Mouse (Mus musculus) Patski (cell line): ENCODE results near the gene Abcb5. TPM values are rescaled to one million over a fixed set of nuclear protein-coding genes. Genes with fewer than 3 reads are reported as not detected.
A peak's percentile ranks its signal among the peaks of the same experiment; 100 is the strongest.

Experiments
- ATAC-seq: fragments of 100-300 bp; one replicate; pipeline ENCODE4 v1.8.0; 2021
- CTCF ChIA-PET: fragments of 350-600 bp; sonication (Branson Sonifier 250); formaldehyde crosslinking; loops from one replicate; lab custom pipeline; 2022; ENCODE audit warnings: inconsistent platforms; lab: Charles Lee
- POLR2A ChIA-PET: fragments of 350-600 bp; sonication (Branson Sonifier 250); formaldehyde crosslinking; loops from one replicate; lab custom pipeline; 2022; ENCODE audit warnings: antibody characterized with exemption, inconsistent platforms; lab: Charles Lee
- DNase-seq: peaks from one replicate; pipeline ENCODE4 v3.0.0-alpha.2; 2011; ENCODE audit warnings: low read depth, low spot score
- H3K27me3 ChIP-seq: fragments of 371-371 bp; one replicate; pipeline ENCODE4 v1.5.1; 2021
- CTCF ChIP-seq: fragments of 100-300 bp; IDR thresholded peaks from one replicate; pipeline ENCODE4 v1.5.1; 2021
- in situ Hi-C: fragments of 300-500 bp; cut with MboI; formaldehyde crosslinking; loops from 3 replicates; pipeline ENCODE4 v1.11.1; 2018; ENCODE audit warnings: low pct_unique_long_range_greater_than_20kb, mixed read lengths
- polyA plus RNA-seq: library from polyadenylated mRNA; unstranded; gene quantifications from one replicate; pipeline ENCODE4 v1.2.3, GENCODE M21; 2021

Abcb5 gene
- polyA plus RNA-seq, 1 experiment from 2014 or later, result not detected

DNA sequence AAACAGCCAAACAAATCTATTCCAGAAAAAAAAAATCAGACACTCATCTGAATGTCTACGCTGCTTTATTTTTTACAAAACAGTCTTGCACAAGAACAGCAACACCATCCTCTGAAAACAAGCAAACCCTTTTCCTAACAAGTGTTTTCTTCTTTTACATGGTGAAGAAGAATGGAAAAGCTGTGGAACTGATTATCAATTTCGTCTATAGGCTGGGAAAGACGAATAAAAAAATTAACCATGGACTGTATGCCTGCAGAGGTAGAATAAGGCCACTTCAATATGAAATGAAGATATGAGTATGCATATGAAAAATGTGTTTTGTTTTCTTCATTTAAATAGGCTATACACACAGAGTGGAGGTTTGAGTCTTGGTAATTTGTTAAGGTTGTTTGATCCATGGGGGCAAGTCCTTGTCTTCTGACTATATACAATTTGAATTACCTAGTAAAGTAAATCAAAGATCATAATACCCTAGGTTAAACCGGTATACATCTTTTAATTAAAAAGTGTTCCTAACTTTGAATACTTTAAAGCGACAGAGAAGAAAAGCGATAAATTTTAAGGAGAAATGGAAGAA lies 124.2 kb downstream of the Abcb5 start:
- ATAC-seq, result no peak
- peaks cover 79% of the 10 kb centered on the region for H3K27me3 ChIP-seq
- in situ Hi-C loops, result loop anchor here (25.0 kb wide), 1 partner anchor 530 kb away; the partner anchor contains the start of gene Sp4

DNA sequence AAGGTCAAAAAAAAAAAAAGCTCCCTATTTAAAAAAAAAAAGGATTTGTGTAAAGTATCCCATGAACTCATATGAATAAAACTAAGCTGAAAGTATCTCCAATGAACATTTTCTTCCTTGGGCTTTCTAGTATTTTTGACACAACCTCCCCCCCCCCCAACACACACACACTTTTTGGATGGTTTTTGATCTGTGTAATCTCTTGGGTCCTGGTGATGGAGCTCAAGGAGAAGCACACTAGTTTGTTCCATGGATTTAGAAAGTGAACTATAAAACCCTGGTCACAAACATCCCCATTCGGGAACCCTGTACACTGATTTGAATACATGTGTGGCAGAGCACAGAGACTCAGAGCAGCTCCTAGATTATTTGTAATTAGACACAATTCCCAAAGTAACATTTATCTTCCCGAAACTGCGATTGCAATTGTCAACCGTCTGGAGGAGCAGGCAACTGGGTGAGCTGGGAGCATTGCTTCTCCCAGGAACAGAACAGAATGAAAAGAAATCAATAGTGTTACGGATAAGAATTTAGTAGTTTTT lies 124.8 kb downstream of the Abcb5 start:
- no peak for TF ChIP-seq CTCF
- ATAC-seq (no peak), DNase-seq (no peak)
- POLR2A ChIA-PET, result no interaction called here
- in situ Hi-C loops, result loop anchor here (25.0 kb wide), 1 partner anchor 529 kb away; the partner anchor contains the start of gene Sp4
- peaks cover 75% of the 10 kb centered on the region for H3K27me3 ChIP-seq
- CTCF ChIA-PET, result interaction anchor here (0.9 kb wide), 1 partner anchor 176 kb away, joined by 3 read pairs; no protein-coding TSS in a partner anchor

More for the DNA sequence above, 124.2 kb downstream of the Abcb5 start:
- POLR2A ChIA-PET, result no interaction called here
- CTCF ChIA-PET, result interaction anchor here (0.9 kb wide), 1 partner anchor 177 kb away, joined by 3 read pairs; no protein-coding TSS in a partner anchor
- no peak for TF ChIP-seq CTCF
- DNase-seq, result no peak

GRCm38 (mm10) chr12:118840861-118841260 lies 125.4 kb downstream of the Abcb5 start:
- ChIA-PET CTCF (no interaction called here), POLR2A (interaction anchor here (0.7 kb wide), 1 partner anchor 530 kb away, joined by 4 read pairs; no protein-coding TSS in a partner anchor)
- DNase-seq (no peak), ATAC-seq (no peak)
- peaks cover 75% of the 10 kb centered on the region for H3K27me3 ChIP-seq
- no peak for TF ChIP-seq CTCF
- in situ Hi-C loops, result loop anchor here (25.0 kb wide), 1 partner anchor 529 kb away; the partner anchor contains the start of gene Sp4

GRCm38 (mm10) chr12:118840301-118840700 lies 125.9 kb downstream of the Abcb5 start:
- in situ Hi-C loops, result loop anchor here (25.0 kb wide), 1 partner anchor 528 kb away; the partner anchor contains the start of gene Sp4
- ATAC-seq (no peak), DNase-seq (no peak)
- TF ChIP-seq CTCF, result no peak
- ChIA-PET POLR2A (interaction anchor here (0.7 kb wide), 1 partner anchor 529 kb away, joined by 4 read pairs; no protein-coding TSS in a partner anchor), CTCF (no interaction called here)
- H3K27me3 ChIP-seq, result peaks cover 75% of the 10 kb centered on the region

DNA sequence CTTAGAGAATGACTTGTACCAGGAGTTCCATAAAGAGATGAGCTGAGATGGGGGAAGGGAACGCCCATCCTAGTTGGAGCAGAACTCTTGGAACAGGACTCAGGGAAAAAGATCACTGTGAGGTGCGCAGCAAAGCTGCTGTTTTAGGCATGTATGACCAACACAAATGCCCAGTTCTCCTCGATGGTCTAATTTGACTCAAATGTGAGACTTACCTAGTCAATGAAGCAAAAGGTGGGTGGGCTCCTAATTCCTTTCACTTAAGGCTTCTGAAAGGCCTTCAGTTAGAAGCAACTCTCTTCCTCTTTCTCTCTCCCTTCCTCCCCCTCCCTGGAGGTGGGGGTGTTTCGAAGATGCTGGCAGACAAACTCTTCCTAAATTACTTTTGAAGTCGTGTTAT lies 126.8 kb downstream of the Abcb5 start:
- POLR2A ChIA-PET, result no interaction called here
- in situ Hi-C loops, result loop anchor here (25.0 kb wide), 1 partner anchor 527 kb away; the partner anchor contains the start of gene Sp4
- DNase-seq (no peak), ATAC-seq (no peak)
- H3K27me3 ChIP-seq, result peaks cover 75% of the 10 kb centered on the region
- CTCF ChIA-PET, result no interaction called here
- no peak for TF ChIP-seq CTCF

GRCm38 (mm10) chr12:118838260-118838659 lies 128.0 kb downstream of the Abcb5 start:
- in situ Hi-C loops, result loop anchor here (25.0 kb wide), 1 partner anchor 526 kb away; the partner anchor contains the start of gene Sp4
- POLR2A ChIA-PET, result no interaction called here
- DNase-seq, result no peak
- CTCF ChIA-PET, result no interaction called here
- TF ChIP-seq CTCF, result no peak
- H3K27me3 ChIP-seq, result peaks cover 77% of the 10 kb centered on the region
- no peak for ATAC-seq

- in situ Hi-C loops, result loop anchor here (25.0 kb wide), 1 partner anchor 525 kb away; the partner anchor contains the start of gene Sp4
- ATAC-seq, result no peak
- POLR2A ChIA-PET, result no interaction called here
- TF ChIP-seq CTCF, result no peak
- CTCF ChIA-PET, result no interaction called here
- no peak for DNase-seq
- peaks cover 71% of the 10 kb centered on the region for H3K27me3 ChIP-seq
These were observed 128.9 kb downstream of the Abcb5 start for GRCm38 (mm10) chr12:118837361-118837760.

DNA sequence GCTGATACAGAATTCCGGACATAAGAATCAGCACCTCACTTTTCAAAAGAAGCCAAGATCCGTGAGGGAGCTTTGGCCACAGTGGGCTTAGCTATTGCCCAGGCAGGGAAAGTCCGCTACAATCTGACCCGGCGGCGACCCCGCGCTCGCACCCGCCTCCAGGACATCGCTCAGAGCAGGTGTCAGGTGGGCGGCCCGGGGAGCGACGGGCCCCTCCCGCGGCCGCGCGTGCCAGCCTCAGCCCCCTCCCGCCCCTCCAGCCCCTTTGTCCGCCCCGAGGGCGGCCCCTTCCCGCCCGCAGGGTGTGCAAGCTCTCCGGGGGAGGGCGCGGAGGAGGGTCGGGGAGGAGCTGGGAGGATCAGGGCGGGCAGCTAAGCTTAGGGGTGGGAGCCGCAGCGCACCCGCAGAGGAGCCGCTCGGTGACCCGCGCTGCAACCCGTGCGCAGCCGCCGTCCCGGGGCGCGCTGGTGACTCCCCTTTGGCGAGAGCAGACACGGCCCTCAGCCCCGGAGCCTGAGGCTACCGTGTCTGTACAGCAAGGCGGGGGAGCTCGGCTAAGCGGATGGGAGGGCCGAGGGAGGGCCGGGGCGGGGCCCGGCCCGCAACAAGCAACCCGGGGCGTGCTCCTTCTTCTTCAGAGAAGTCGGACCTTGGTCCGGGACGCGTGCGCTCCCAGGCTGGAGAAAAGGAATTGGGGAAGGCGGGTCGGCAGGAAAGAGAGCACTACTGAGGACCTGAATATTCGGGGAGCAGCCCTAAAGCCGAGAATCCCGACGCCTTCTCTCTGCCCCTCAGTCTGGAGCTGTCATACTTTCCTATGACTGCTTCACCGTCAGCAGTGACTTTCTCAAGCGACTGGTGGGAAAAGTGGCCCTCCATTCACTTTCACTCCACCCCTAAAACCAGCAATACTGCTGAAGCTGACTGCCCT lies 129.5 kb downstream of the Abcb5 start:
- ATAC-seq (peak; percentile 94), DNase-seq (no peak)
- peaks cover 64% of the 10 kb centered on the region for H3K27me3 ChIP-seq
- ChIA-PET POLR2A (no interaction called here), CTCF (no interaction called here)
- in situ Hi-C loops, result loop anchor here (25.0 kb wide), 1 partner anchor 524 kb away; the partner anchor contains the start of gene Sp4
- no peak for TF ChIP-seq CTCF

GRCm38 (mm10) chr12:118829881-118830280 lies 136.3 kb downstream of the Abcb5 start:
- CTCF ChIA-PET, result no interaction called here
- peaks cover 18% of the 10 kb centered on the region for H3K27me3 ChIP-seq
- DNase-seq, result no peak
- in situ Hi-C loops, result loop anchor here (25.0 kb wide), 1 partner anchor 518 kb away; the partner anchor contains the start of gene Sp4
- no peak for ATAC-seq
- no peak for TF ChIP-seq CTCF
- POLR2A ChIA-PET, result no interaction called here

Other genes starting within 250 kb of the Abcb5 start
- gene Sp8, start 120.1 kb downstream of the Abcb5 start, polyA plus RNA-seq, result 0.03 TPM